Mouse (Mus musculus): Measurements from ENCODE around the gene Ano9.

Ano9 gene

GRCm38 (mm10) chr7:141062525-141062924, 55.1 kb downstream of the Ano9 start:
- no peak for DNase-seq (ENCODE audit: low spot score)

GRCm38 (mm10) chr7:141061269-141061692, 56.3 kb downstream of the Ano9 start:
- DNase-seq (ENCODE audit: low spot score): no peak

GRCm38 (mm10) chr7:141060426-141061242, 57.0 kb downstream of the Ano9 start, which contains the start of gene B4galnt4:
Gene B4galnt4 (plus strand): TSS chr7:141061104.
- peak; percentile 91 for DNase-seq (ENCODE audit: low spot score)

GRCm38 (mm10) chr7:141059929-141060328, 57.7 kb downstream of the Ano9 start:
- no peak for DNase-seq (ENCODE audit: low spot score)

GRCm38 (mm10) chr7:141058601-141059341, 58.8 kb downstream of the Ano9 start:
- DNase-seq (ENCODE audit: low spot score): no peak

- no peak for DNase-seq (ENCODE audit: low spot score)
Observed at GRCm38 (mm10) chr7:141057541-141057940, 60.1 kb downstream of the Ano9 start.

- no peak for DNase-seq (ENCODE audit: low spot score)
Observed at GRCm38 (mm10) chr7:141056976-141057375, 60.6 kb downstream of the Ano9 start.

- DNase-seq (ENCODE audit: low spot score): no peak
Observed at GRCm38 (mm10) chr7:141055785-141056184, 61.8 kb downstream of the Ano9 start.

- DNase-seq (ENCODE audit: low spot score): no peak
Observed at GRCm38 (mm10) chr7:141052421-141052820, 65.2 kb downstream of the Ano9 start.

GRCm38 (mm10) chr7:141052016-141052415, 65.6 kb downstream of the Ano9 start:
- no peak for DNase-seq (ENCODE audit: low spot score)

Measured in layer of hippocampus, adult 11-12 months (tissue).